Mouse (Mus musculus): ENCODE results near the gene Ifit2. TPM values are rescaled to one million over a fixed set of nuclear protein-coding genes. Genes with fewer than 3 reads are reported as not detected.
"Not testable (repeated sequence)": the region's sequence is repeated elsewhere in the genome, so short reads cannot be mapped to it uniquely, and the experiment has no call there.

The Ifit2 gene
- polyA plus RNA-seq, 1 experiment from 2014 or later = 4.7 TPM

- H3K36me3 ChIP-seq (ENCODE audit: control insufficient read depth, insufficient read depth, low read length) = no peaks in the 10 kb centered on the region
- no peak for DNase-seq (ENCODE audit: low spot score, missing footprints)
- no peaks in the 10 kb centered on the region for H3K4me1 ChIP-seq (ENCODE audit: control insufficient read depth, insufficient read depth, low read length)
- H3K4me3 ChIP-seq (ENCODE audit: low read depth, low read length) = no peak overlapping the region
- H3K9me3 ChIP-seq (ENCODE audit: control insufficient read depth, low read length) = no peaks in the 10 kb centered on the region
- H3K27ac ChIP-seq (ENCODE audit: low read depth, low read length) = no peak overlapping the region
- 74% methylated on average over 3 of the region's 3 CpGs for WGBS
- no peaks in the 10 kb centered on the region for H3K27me3 ChIP-seq (ENCODE audit: control insufficient read depth, insufficient read depth, low read length)
- H3K9ac ChIP-seq (ENCODE audit: low read length) = no peak overlapping the region
- ATAC-seq (ENCODE audit: low FRiP score) = no peak
- no peak overlapping the region for H3K4me2 ChIP-seq
Measured at GRCm38 (mm10) chr19:34556621-34557020, 6.1 kb downstream of the Ifit2 start.

DNA sequence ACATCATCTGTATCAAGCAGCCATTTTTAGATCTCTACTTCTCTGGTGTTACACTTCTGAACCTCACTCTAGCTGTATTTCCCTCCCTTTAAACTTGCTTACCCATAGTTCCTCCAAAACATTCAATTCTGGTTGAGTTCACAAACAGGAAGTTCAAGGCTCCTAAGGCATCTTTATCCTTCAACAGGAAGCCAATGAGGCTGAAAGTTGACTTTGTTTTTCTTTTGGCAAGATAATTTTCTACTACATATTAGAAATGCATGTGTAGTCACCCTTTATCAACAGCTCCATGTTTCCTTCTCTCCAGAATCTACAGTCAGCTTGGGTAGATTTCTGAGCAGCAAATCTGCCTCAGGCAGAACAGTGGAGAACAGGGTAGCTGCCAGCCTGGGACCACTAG, 12.1 kb downstream of the Ifit2 start:
- ATAC-seq (ENCODE audit: low FRiP score) (no peak), DNase-seq (ENCODE audit: low spot score, missing footprints) (no peak)
- no peak overlapping the region for H3K4me3 ChIP-seq (ENCODE audit: low read depth, low read length)
- H3K9ac ChIP-seq (ENCODE audit: low read length) = no peak overlapping the region
- no peaks in the 10 kb centered on the region for H3K27me3 ChIP-seq (ENCODE audit: control insufficient read depth, insufficient read depth, low read length)
- no peak overlapping the region for H3K4me2 ChIP-seq
- no peaks in the 10 kb centered on the region for H3K36me3 ChIP-seq (ENCODE audit: control insufficient read depth, insufficient read depth, low read length)
- H3K27ac ChIP-seq (ENCODE audit: low read depth, low read length) = no peak overlapping the region
- H3K9me3 ChIP-seq (ENCODE audit: control insufficient read depth, low read length) = no peaks in the 10 kb centered on the region
- no peaks in the 10 kb centered on the region for H3K4me1 ChIP-seq (ENCODE audit: control insufficient read depth, insufficient read depth, low read length)

- ATAC-seq (ENCODE audit: low FRiP score) (no peak), DNase-seq (ENCODE audit: low spot score, missing footprints) (peak; percentile 49)
- Histone ChIP-seq H3K4me2 (no peak overlapping the region), H3K9me3 (ENCODE audit: control insufficient read depth, low read length) (no peaks in the 10 kb centered on the region), H3K9ac (ENCODE audit: low read length) (no peak overlapping the region), H3K36me3 (ENCODE audit: control insufficient read depth, insufficient read depth, low read length) (no peaks in the 10 kb centered on the region), H3K4me3 (ENCODE audit: low read depth, low read length) (no peak overlapping the region), H3K27ac (ENCODE audit: low read depth, low read length) (no peak overlapping the region), H3K27me3 (ENCODE audit: control insufficient read depth, insufficient read depth, low read length) (no peaks in the 10 kb centered on the region), H3K4me1 (ENCODE audit: control insufficient read depth, insufficient read depth, low read length) (no peaks in the 10 kb centered on the region)
- WGBS = 69% methylated on average over 1 of the region's 1 CpGs
Measured at GRCm38 (mm10) chr19:34566178-34566784, 15.8 kb downstream of the Ifit2 start.

DNA sequence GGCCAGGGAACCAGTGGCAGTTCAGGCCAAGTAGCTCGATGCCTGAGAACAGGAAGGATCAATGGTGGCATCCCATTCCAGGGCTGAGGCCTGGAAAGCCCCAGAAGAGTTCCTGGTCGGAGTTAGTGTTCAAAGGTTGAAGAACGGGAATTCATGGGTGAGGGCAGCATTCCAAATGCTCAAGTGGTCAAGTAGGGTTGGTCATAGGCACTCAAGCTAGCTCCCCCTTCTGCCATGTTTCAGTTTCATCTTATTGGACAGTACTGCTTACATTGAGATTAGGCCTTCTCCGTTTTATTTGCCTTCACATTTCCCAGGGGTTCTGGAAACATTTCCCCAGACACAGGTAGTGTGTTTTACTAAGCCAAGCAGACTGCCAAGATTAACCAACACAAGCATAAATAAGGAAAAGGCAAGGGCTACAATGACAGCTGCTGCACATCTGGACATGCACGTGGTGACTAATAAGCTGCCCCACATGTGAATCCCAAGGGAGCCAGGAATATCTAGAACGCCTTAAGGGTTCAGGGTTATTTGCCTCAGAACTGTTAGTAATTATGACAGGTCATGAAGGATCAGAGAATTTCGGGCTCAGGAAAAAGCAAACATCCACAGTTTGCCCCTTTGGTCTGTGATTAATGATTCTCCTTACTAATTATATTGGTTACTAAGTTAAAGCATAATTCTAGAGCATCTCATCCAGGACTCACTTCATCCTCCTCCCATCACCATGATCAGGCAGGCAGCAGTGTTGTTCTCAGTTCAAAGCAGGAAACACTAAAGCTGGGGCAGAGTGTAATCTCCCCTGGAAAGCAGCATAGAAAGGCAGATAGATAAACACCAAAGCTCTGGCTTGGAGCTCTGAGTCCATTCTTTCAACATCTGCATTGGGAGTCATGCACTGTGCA, 18.7 kb downstream of the Ifit2 start:
- WGBS = 78% methylated on average over 7 of the region's 7 CpGs
- Histone ChIP-seq H3K9ac (ENCODE audit: low read length) (no peak overlapping the region), H3K4me2 (no peak overlapping the region), H3K36me3 (ENCODE audit: control insufficient read depth, insufficient read depth, low read length) (no peaks in the 10 kb centered on the region), H3K27me3 (ENCODE audit: control insufficient read depth, insufficient read depth, low read length) (no peaks in the 10 kb centered on the region), H3K4me1 (ENCODE audit: control insufficient read depth, insufficient read depth, low read length) (no peaks in the 10 kb centered on the region), H3K9me3 (ENCODE audit: control insufficient read depth, low read length) (no peaks in the 10 kb centered on the region), H3K4me3 (ENCODE audit: low read depth, low read length) (no peak overlapping the region), H3K27ac (ENCODE audit: low read depth, low read length) (no peak overlapping the region)
- DNase-seq (ENCODE audit: low spot score, missing footprints) (no peak), ATAC-seq (ENCODE audit: low FRiP score) (no peak)

DNA sequence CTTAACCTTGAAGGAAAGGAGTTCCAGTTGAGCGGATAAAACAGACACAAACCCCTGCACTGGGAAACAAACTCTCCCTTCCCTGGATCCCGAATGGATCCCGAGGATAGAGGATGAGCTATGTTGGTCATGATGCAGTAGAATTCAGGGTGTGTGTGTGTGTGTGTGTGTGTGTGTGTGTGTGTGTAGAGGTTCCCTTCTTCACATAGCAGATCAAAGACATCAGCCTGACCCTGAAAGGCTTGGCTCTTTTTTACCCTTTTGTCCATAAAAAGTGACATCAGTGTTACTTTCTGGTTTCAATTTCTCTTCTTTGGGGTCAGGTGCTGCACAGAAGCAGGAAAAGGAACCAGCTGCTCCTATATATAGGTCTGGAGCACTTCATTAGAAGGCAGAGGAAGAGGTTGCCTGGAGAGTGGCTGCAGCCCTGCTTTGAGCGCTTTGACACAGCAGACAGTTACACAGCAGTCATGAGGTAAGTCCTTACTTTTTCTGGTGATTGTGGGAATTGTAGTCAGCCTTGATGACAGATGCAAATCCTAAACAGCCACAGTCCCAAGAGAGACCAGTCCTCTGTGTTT, 19.5 kb downstream of the Ifit2 start:
- no peaks in the 10 kb centered on the region for H3K36me3 ChIP-seq (ENCODE audit: control insufficient read depth, insufficient read depth, low read length)
- H3K27me3 ChIP-seq (ENCODE audit: control insufficient read depth, insufficient read depth, low read length) = no peaks in the 10 kb centered on the region
- DNase-seq (ENCODE audit: low spot score, missing footprints) (no peak), ATAC-seq (ENCODE audit: low FRiP score) (no peak)
- H3K27ac ChIP-seq (ENCODE audit: low read depth, low read length) = no peak overlapping the region
- no peak overlapping the region for H3K9ac ChIP-seq (ENCODE audit: low read length)
- H3K4me2 ChIP-seq = no peak overlapping the region
- no peaks in the 10 kb centered on the region for H3K4me1 ChIP-seq (ENCODE audit: control insufficient read depth, insufficient read depth, low read length)
- no peak overlapping the region for H3K4me3 ChIP-seq (ENCODE audit: low read depth, low read length)
- 60% methylated on average over 4 of the region's 4 CpGs for WGBS
- H3K9me3 ChIP-seq (ENCODE audit: control insufficient read depth, low read length) = no peaks in the 10 kb centered on the region

DNA sequence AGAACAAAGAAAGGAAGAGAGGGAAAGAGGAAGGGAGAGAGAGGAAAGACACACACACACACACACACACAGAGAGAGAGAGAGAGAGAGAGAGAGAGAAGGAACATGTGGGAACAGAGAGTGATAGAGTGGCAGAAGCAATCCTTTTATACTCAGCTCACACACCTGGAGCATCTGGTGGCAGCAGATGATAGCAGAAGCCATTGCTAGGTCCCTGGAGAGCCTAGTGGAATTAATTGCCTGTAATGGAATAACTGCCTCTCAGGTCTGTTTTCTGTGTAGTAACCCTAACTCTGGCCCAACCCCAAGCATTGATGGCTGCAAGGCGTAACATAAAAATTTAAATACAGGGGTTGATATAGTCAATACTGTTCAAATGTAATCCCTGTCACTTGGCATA, 20.6 kb downstream of the Ifit2 start:
- Histone ChIP-seq H3K9ac (ENCODE audit: low read length) (no peak overlapping the region), H3K27ac (ENCODE audit: low read depth, low read length) (no peak overlapping the region), H3K9me3 (ENCODE audit: control insufficient read depth, low read length) (no peaks in the 10 kb centered on the region), H3K4me3 (ENCODE audit: low read depth, low read length) (no peak overlapping the region), H3K27me3 (ENCODE audit: control insufficient read depth, insufficient read depth, low read length) (no peaks in the 10 kb centered on the region), H3K36me3 (ENCODE audit: control insufficient read depth, insufficient read depth, low read length) (no peaks in the 10 kb centered on the region), H3K4me1 (ENCODE audit: control insufficient read depth, insufficient read depth, low read length) (no peaks in the 10 kb centered on the region), H3K4me2 (no peak overlapping the region)
- WGBS = 79% methylated on average over 1 of the region's 1 CpGs
- DNase-seq (ENCODE audit: low spot score, missing footprints) = no peak
- ATAC-seq (ENCODE audit: low FRiP score) = no peak

- no peaks in the 10 kb centered on the region for H3K27me3 ChIP-seq (ENCODE audit: control insufficient read depth, insufficient read depth, low read length)
- no peaks in the 10 kb centered on the region for H3K36me3 ChIP-seq (ENCODE audit: control insufficient read depth, insufficient read depth, low read length)
- H3K9ac ChIP-seq (ENCODE audit: low read length) = no peak overlapping the region
- H3K27ac ChIP-seq (ENCODE audit: low read depth, low read length) = no peak overlapping the region
- DNase-seq (ENCODE audit: low spot score, missing footprints) = no peak
- ATAC-seq (ENCODE audit: low FRiP score) = no peak
- no peaks in the 10 kb centered on the region for H3K4me1 ChIP-seq (ENCODE audit: control insufficient read depth, insufficient read depth, low read length)
- no peak overlapping the region for H3K4me2 ChIP-seq
- 90% methylated on average over 5 of the region's 5 CpGs for WGBS
- no peak overlapping the region for H3K4me3 ChIP-seq (ENCODE audit: low read depth, low read length)
- no peaks in the 10 kb centered on the region for H3K9me3 ChIP-seq (ENCODE audit: control insufficient read depth, low read length)
Measured at GRCm38 (mm10) chr19:34573650-34574049, 23.2 kb downstream of the Ifit2 start.

DNA sequence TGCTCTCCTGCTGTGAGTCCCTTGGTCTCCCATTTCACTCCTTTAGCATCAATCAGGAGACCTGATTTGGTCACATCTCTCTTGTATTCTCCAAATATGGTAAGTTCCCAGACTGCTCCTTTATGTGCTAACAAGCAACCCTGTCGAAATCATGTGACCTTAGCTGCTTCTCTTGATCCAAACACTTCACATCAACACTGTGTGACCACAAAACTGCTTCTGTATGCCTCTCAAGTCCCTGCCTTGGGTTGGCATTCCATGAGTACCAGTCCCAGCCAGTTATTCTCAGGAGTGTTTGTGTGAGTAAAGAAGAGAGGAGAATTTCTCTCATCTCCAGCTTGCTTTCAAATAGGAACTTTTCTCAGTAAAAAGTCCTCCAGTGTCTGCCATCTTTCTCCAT, 26.6 kb downstream of the Ifit2 start:
- H3K27ac ChIP-seq (ENCODE audit: low read depth, low read length) = no peak overlapping the region
- WGBS = 69% methylated on average over 1 of the region's 1 CpGs
- H3K4me3 ChIP-seq (ENCODE audit: low read depth, low read length) = no peak overlapping the region
- ATAC-seq (ENCODE audit: low FRiP score) = no peak
- no peaks in the 10 kb centered on the region for H3K9me3 ChIP-seq (ENCODE audit: control insufficient read depth, low read length)
- H3K9ac ChIP-seq (ENCODE audit: low read length) = no peak overlapping the region
- DNase-seq (ENCODE audit: low spot score, missing footprints) = no peak
- H3K27me3 ChIP-seq (ENCODE audit: control insufficient read depth, insufficient read depth, low read length) = no peaks in the 10 kb centered on the region
- H3K4me1 ChIP-seq (ENCODE audit: control insufficient read depth, insufficient read depth, low read length) = no peaks in the 10 kb centered on the region
- H3K36me3 ChIP-seq (ENCODE audit: control insufficient read depth, insufficient read depth, low read length) = no peaks in the 10 kb centered on the region
- no peak overlapping the region for H3K4me2 ChIP-seq

GRCm38 (mm10) chr19:34582696-34583095, 32.2 kb downstream of the Ifit2 start:
- 92% methylated on average over 2 of the region's 2 CpGs for WGBS
- H3K4me2 ChIP-seq; DNase-seq (ENCODE audit: low spot score, missing footprints); H3K27ac ChIP-seq (ENCODE audit: low read depth, low read length); H3K27me3 ChIP-seq (ENCODE audit: control insufficient read depth, insufficient read depth, low read length); H3K9me3 ChIP-seq (ENCODE audit: control insufficient read depth, low read length); ATAC-seq (ENCODE audit: low FRiP score); H3K4me3 ChIP-seq (ENCODE audit: low read depth, low read length); H3K4me1 ChIP-seq (ENCODE audit: control insufficient read depth, insufficient read depth, low read length); H3K36me3 ChIP-seq (ENCODE audit: control insufficient read depth, insufficient read depth, low read length); H3K9ac ChIP-seq (ENCODE audit: low read length): not testable (repeated sequence)
